Mouse (Mus musculus) CH12.LX (cell line): Measurements from ENCODE around the gene Tpra1. TPM values are rescaled to one million over a fixed set of nuclear protein-coding genes. Genes with fewer than 3 reads are reported as not detected.

Experiments
- DNase-seq: peaks from one replicate; pipeline ENCODE4 v3.0.0-alpha.2; 2013; ENCODE audit errors: extremely low read depth
- H3K27ac ChIP-seq: 2 replicates; pipeline ENCODE4 v1.5.1; 2012; ENCODE audit warnings: low read depth, mild to moderate bottlenecking, control low read depth, moderate library complexity; ENCODE audit not compliant: insufficient read depth
- H3K27me3 ChIP-seq: replicated peaks from 2 replicates; pipeline ENCODE3; 2012; ENCODE audit warnings: inconsistent platforms
- H3K36me3 ChIP-seq, 2 experiments: replicated peaks in 1 of 2; 2 replicates each; pipeline versions ENCODE3 to v1.6.1; 2012; ENCODE audit warnings: inconsistent platforms in 1 of 2, low read length in 1 of 2, mild to moderate bottlenecking in 1 of 2, mixed read lengths in 1 of 2, moderate library complexity in 1 of 2; ENCODE audit not compliant: control insufficient read depth in 1 of 2, insufficient read depth in 1 of 2
- H3K4me1 ChIP-seq, 2 experiments: 2 replicates each; pipeline ENCODE4 v1.6.1; 2012; ENCODE audit warnings: inconsistent platforms in 1 of 2, moderate library complexity in 1 of 2; ENCODE audit not compliant: insufficient read depth in 2 of 2, control insufficient read depth in 1 of 2
- H3K4me2 ChIP-seq: 2 replicates; pipeline ENCODE4 v1.6.1; 2012; ENCODE audit warnings: low read depth, mild to moderate bottlenecking, control low read depth; ENCODE audit not compliant: poor library complexity, insufficient read depth, severe bottlenecking
- H3K4me3 ChIP-seq, 3 experiments: fragments of 150-350 bp in 1 of 3; sonication (generic) in 1 of 3; replicated peaks in 1 of 3; 2 replicates each; pipeline versions ENCODE3 to v1.5.1; 2011 to 2012; ENCODE audit warnings: low read depth in 2 of 3, low read length in 2 of 3, mild to moderate bottlenecking in 2 of 3, moderate library complexity in 2 of 3, control low read depth in 1 of 3, improper control_type of control experiment in 1 of 3, inconsistent platforms in 1 of 3, mixed read lengths in 1 of 3; ENCODE audit not compliant: poor library complexity in 1 of 3
- H3K79me2 ChIP-seq: replicated peaks from 2 replicates; pipeline ENCODE4 v1.6.1; 2012; ENCODE audit warnings: mild to moderate bottlenecking, moderate library complexity; ENCODE audit not compliant: control insufficient read depth, poor library complexity, insufficient read depth, severe bottlenecking; ENCODE audit errors: extremely low read depth
- H3K9ac ChIP-seq: 2 replicates; pipeline ENCODE4 v1.6.1; 2012; ENCODE audit warnings: low read depth, mild to moderate bottlenecking, control low read depth, moderate library complexity; ENCODE audit not compliant: insufficient read depth
- H3K9me3 ChIP-seq: replicated peaks from 2 replicates; pipeline ENCODE3; 2012; ENCODE audit warnings: low read length, inconsistent platforms, mixed read lengths
- BHLHE40 ChIP-seq: IDR thresholded peaks from 2 replicates; pipeline ENCODE4 v1.6.1; 2011; ENCODE audit warnings: mild to moderate bottlenecking, low read depth, low read length, improper control_type of control experiment
- CHD1 ChIP-seq: IDR thresholded peaks from 2 replicates; pipeline ENCODE4 v1.6.1; 2012; ENCODE audit warnings: low read depth, low read length, improper control_type of control experiment, inconsistent platforms
- CHD2 ChIP-seq: IDR thresholded peaks from 2 replicates; pipeline ENCODE4 v1.6.1; 2011; ENCODE audit warnings: low read length, improper control_type of control experiment
- CTCF ChIP-seq, 2 experiments: IDR thresholded peaks in 1 of 2; conservative IDR thresholded peaks in 1 of 2; 2 replicates each; pipeline ENCODE4 v1.5.1; 2011 to 2012; ENCODE audit warnings: low read depth in 2 of 2, low read length in 2 of 2, improper control_type of control experiment in 1 of 2, inconsistent platforms in 1 of 2, mild to moderate bottlenecking in 1 of 2, moderate library complexity in 1 of 2
- ELF1 ChIP-seq: IDR thresholded peaks from 2 replicates; pipeline ENCODE4 v1.6.1; 2014; ENCODE audit warnings: low read depth, mild to moderate bottlenecking, inconsistent platforms, low read length, improper control_type of control experiment
- ETS1 ChIP-seq: conservative IDR thresholded peaks from 2 replicates; pipeline ENCODE4 v1.6.1; 2012; ENCODE audit warnings: low read depth, mild to moderate bottlenecking, inconsistent platforms, low read length, improper control_type of control experiment, moderate library complexity
- GABPA ChIP-seq: IDR thresholded peaks from 2 replicates; pipeline ENCODE4 v1.6.1; 2012; ENCODE audit warnings: low read depth, low read length, improper control_type of control experiment, inconsistent platforms; ENCODE audit not compliant: insufficient replicate concordance
- HCFC1 ChIP-seq: IDR thresholded peaks from 2 replicates; pipeline ENCODE4 v1.6.1; 2012; ENCODE audit warnings: low read depth, mild to moderate bottlenecking, inconsistent platforms, low read length, improper control_type of control experiment
- JUN ChIP-seq: IDR thresholded peaks from 2 replicates; pipeline ENCODE4 v1.6.1; 2011; ENCODE audit warnings: low read depth, mild to moderate bottlenecking, low read length, improper control_type of control experiment, moderate library complexity; ENCODE audit not compliant: insufficient read depth
- JUND ChIP-seq: conservative IDR thresholded peaks from 2 replicates; pipeline ENCODE4 v1.6.1; 2011; ENCODE audit warnings: low read depth, low read length, improper control_type of control experiment
- KAT2A ChIP-seq: IDR thresholded peaks from 2 replicates; pipeline ENCODE4 v1.6.1; 2012; ENCODE audit warnings: low read length, improper control_type of control experiment, inconsistent platforms; ENCODE audit not compliant: insufficient replicate concordance
- MAFK ChIP-seq: IDR thresholded peaks from 2 replicates; pipeline ENCODE4 v1.6.1; 2011; ENCODE audit warnings: low read length, improper control_type of control experiment; ENCODE audit not compliant: insufficient replicate concordance
- MAX ChIP-seq: IDR thresholded peaks from 2 replicates; pipeline ENCODE4 v1.6.1; 2011; ENCODE audit warnings: low read length, improper control_type of control experiment
- NELFE ChIP-seq: IDR thresholded peaks from 2 replicates; pipeline ENCODE4 v1.6.1; 2011; ENCODE audit warnings: low read depth, low read length, improper control_type of control experiment
- NRF1 ChIP-seq: IDR thresholded peaks from 2 replicates; pipeline ENCODE4 v1.6.1; 2014; ENCODE audit warnings: low read depth, mild to moderate bottlenecking, inconsistent platforms, low read length, improper control_type of control experiment, moderate library complexity
- PAX5 ChIP-seq: IDR thresholded peaks from 2 replicates; pipeline ENCODE4 v1.6.1; 2012; ENCODE audit warnings: low read length, inconsistent platforms, mixed read lengths
- RAD21 ChIP-seq: IDR thresholded peaks from 2 replicates; pipeline ENCODE4 v1.6.1; 2011; ENCODE audit warnings: low read depth, mild to moderate bottlenecking, low read length, improper control_type of control experiment, moderate library complexity
- RCOR1 ChIP-seq: conservative IDR thresholded peaks from 2 replicates; pipeline ENCODE4 v1.6.1; 2012; ENCODE audit warnings: low read depth, mild to moderate bottlenecking, inconsistent platforms, low read length, improper control_type of control experiment
- SIN3A ChIP-seq: IDR thresholded peaks from 2 replicates; pipeline ENCODE4 v1.6.1; 2012; ENCODE audit warnings: low read length, improper control_type of control experiment, inconsistent platforms
- SMC3 ChIP-seq: IDR thresholded peaks from 2 replicates; pipeline ENCODE4 v1.6.1; 2011; ENCODE audit warnings: low read depth, low read length, improper control_type of control experiment
- TBP ChIP-seq: conservative IDR thresholded peaks from 2 replicates; pipeline ENCODE4 v1.6.1; 2011; ENCODE audit warnings: low read depth, low read length, improper control_type of control experiment
- UBTF ChIP-seq: IDR thresholded peaks from 2 replicates; pipeline ENCODE4 v1.6.1; 2012; ENCODE audit warnings: low read depth, mild to moderate bottlenecking, inconsistent platforms, low read length, improper control_type of control experiment, moderate library complexity
- ZC3H11A ChIP-seq: IDR thresholded peaks from 2 replicates; pipeline ENCODE4 v1.6.1; 2012; ENCODE audit warnings: low read depth, mild to moderate bottlenecking, inconsistent platforms, low read length, improper control_type of control experiment
- ZKSCAN1 ChIP-seq: IDR thresholded peaks from 2 replicates; pipeline ENCODE4 v1.6.1; 2012; ENCODE audit warnings: low read depth, inconsistent platforms, low read length, improper control_type of control experiment, borderline replicate concordance
- ZNF384 ChIP-seq: IDR thresholded peaks from 2 replicates; pipeline ENCODE4 v1.6.1; 2012; ENCODE audit warnings: low read depth, low read length, improper control_type of control experiment, inconsistent platforms
- dilution Hi-C: fragments of 300-500 bp; cut with MboI; formaldehyde crosslinking; loops from 2 replicates; pipeline ENCODE4 v1.14.3; 2020; ENCODE audit warnings: low sequenced_read_pairs; ENCODE audit not compliant: extremely low pct_unique_long_range_greater_than_20kb, extremely low pct_ligation_motif_present
- in situ Hi-C: fragments of 300-500 bp; cut with MboI; formaldehyde crosslinking; loops from 3 replicates; pipeline ENCODE4 v1.14.3; 2019; ENCODE audit warnings: low sequenced_read_pairs, low pct_ligation_motif_present, low pct_unique_long_range_greater_than_20kb, mixed read lengths
- polyA plus RNA-seq: library from polyadenylated mRNA; unstranded; fragments of >175 nt; gene quantifications from 2 replicates; pipeline ENCODE4 v1.2.1, GENCODE M21; 2012; ENCODE audit warnings: low read depth; ENCODE audit not compliant: insufficient read length
- total RNA-seq, 2 experiments: library from RNA; depleted of rRNA; stranded (reverse); fragments of 300-350 nt in 1 of 2; fragments of >200 nt in 1 of 2; gene quantifications; 2 replicates each; pipeline ENCODE4 v1.2.3; 2012 to 2014

The Tpra1 gene
- total and polyA plus RNA-seq, 3 experiments: 9.3 to 16.0 (median 15.6) TPM

- peaks cover 3 to 44% of the 10 kb centered on the region in 2 experiments for H3K4me1 ChIP-seq
- H3K79me2 ChIP-seq: peaks cover 17% of the 10 kb centered on the region
- dilution Hi-C loops: no loop called here
Observed at GRCm38 (mm10) chr6:88901471-88901870, 580 bp upstream of the Tpra1 start.

GRCm38 (mm10) chr6:88903708-88904107 lies 1.7 kb downstream of the Tpra1 start:
- peaks cover 7 to 34% of the 10 kb centered on the region in 2 experiments for H3K36me3 ChIP-seq
- dilution Hi-C loops (no loop called here), in situ Hi-C loops (no loop called here)
- H3K27me3 ChIP-seq: no peaks in the 10 kb centered on the region
- TF ChIP-seq NRF1: no peak
- no peak for TF ChIP-seq BHLHE40
- TF ChIP-seq KAT2A: no peak
- no peak for TF ChIP-seq ETS1
- no peak for TF ChIP-seq RAD21
- no peak for TF ChIP-seq ZKSCAN1
- no peak for TF ChIP-seq RCOR1
- no peak for TF ChIP-seq MAX
- no peak for TF ChIP-seq HCFC1
- no peak for TF ChIP-seq TBP
- TF ChIP-seq JUND: no peak
- TF ChIP-seq CHD1: no peak
- TF ChIP-seq PAX5: no peak
- no peak for TF ChIP-seq ZC3H11A
- no peak for TF ChIP-seq CTCF (conservative IDR thresholded peaks at IDR 0.05 in 1 of 2, IDR thresholded peaks at IDR 0.05 in 1 of 2; ENCODE audit: low read depth in 2 of 2, low read length in 2 of 2)
- H3K9me3 ChIP-seq: no peaks in the 10 kb centered on the region
- H3K4me1 ChIP-seq: peaks cover 0 to 44% of the 10 kb centered on the region in 2 experiments
- peak overlapping the region; percentile 29; the same call in 1 of the 2 replicates for H3K4me2 ChIP-seq
- no peak for DNase-seq
- H3K27ac ChIP-seq: no peak overlapping the region
- no peaks in the 10 kb centered on the region for H3K79me2 ChIP-seq
- no peak overlapping the region for H3K9ac ChIP-seq
- H3K4me3 ChIP-seq: no peak overlapping the region

More at GRCm38 (mm10) chr6:88901471-88901870, 580 bp upstream of the Tpra1 start:
- no peak for DNase-seq
- H3K36me3 ChIP-seq: peaks cover 5 to 20% of the 10 kb centered on the region in 2 experiments
- no peaks in the 10 kb centered on the region for H3K9me3 ChIP-seq
- no peak for TF ChIP-seq JUN
- TF ChIP-seq CTCF (conservative IDR thresholded peaks at IDR 0.05 in 1 of 2, IDR thresholded peaks at IDR 0.05 in 1 of 2; ENCODE audit: low read depth in 2 of 2, low read length in 2 of 2): no peak
- TF ChIP-seq RCOR1: no peak
- no peak for TF ChIP-seq SIN3A
- no peak for TF ChIP-seq NELFE
- no peak for TF ChIP-seq ELF1
- no peak for TF ChIP-seq JUND
- no peak for TF ChIP-seq KAT2A
- TF ChIP-seq RAD21: no peak
- TF ChIP-seq UBTF: no peak
- TF ChIP-seq GABPA: no peak
- no peak for TF ChIP-seq NRF1
- TF ChIP-seq CHD2: no peak
- TF ChIP-seq SMC3: no peak
- no peak for TF ChIP-seq MAFK
- TF ChIP-seq MAX: no peak
- no peak for TF ChIP-seq ZNF384
- TF ChIP-seq, all 38 proteins: peak for 0
- H3K27ac ChIP-seq: no peak overlapping the region
- H3K4me3 ChIP-seq: peak overlapping the region; percentile 62 to 78 (median 74)
- peak overlapping the region; percentile 65 for H3K4me2 ChIP-seq
- in situ Hi-C loops: no loop called here
- peak overlapping the region; percentile 56 for H3K9ac ChIP-seq
- H3K27me3 ChIP-seq: no peaks in the 10 kb centered on the region
